Mouse (Mus musculus): ENCODE measurements around the gene Fn1. TPM values are rescaled to one million over a fixed set of nuclear protein-coding genes. Genes with fewer than 3 reads are reported as not detected.

The Fn1 gene
- 89.2 and 92.0 TPM in 2 replicates for polyA plus RNA-seq (2016; fragmentation: Nextera tagmentation; extraction: Ambion mirVana)

DNA sequence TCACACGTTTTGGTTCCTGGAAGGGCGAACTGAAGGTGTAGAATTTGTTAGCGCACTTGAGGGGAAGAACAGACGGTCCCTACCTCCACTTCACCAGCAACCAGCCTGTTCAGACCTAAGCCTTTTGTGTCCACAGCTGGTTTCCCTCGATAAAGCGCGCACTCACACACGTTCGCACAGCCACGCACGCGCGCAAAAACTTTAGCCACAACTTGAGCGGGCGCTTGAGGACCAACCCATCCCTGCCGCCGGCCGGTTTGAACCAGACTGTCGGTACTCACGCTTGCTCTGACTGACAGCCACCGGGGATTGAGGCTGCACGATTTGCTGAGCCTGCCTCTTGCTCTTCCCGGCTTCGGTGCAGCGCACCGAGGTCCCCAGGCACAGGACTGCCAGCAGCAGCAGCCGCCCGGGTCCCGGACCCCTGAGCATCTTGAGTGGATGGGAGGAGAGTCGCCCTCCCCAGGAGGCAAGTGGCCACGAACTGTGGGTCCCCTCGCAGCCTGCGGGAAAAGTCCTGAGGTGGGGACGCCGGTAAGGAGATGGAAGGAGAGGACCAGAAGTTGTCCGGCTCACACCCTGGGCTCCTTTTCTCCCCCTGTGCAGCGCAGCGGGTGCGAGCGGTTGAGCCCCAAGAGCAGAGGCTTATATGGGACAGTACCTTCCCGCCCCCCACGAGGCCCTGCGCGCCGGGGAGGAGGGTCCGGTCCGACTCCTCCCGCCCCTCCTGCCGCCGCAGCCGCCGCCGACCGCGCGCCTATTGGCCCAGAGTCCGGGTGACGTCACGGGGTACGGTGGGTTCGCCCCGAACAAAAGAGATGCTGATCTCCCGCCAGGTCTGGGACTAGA is at the start of gene Fn1:
Fn1 (minus strand) TSS at position 650 of the 849 bp plus-strand sequence.
- ATAC-seq = peak; percentile 87
- peaks cover 12% of the 10 kb centered on the region for H3K4me1 ChIP-seq
- peak within 1 kb of the TSS; percentile 62 for H3K4me3 ChIP-seq
- peak within 1 kb of the TSS; percentile 83 for H3K4me2 ChIP-seq
- peaks cover 4% of the 10 kb centered on the region; the same call in 1 of the 2 replicates for H3K36me3 ChIP-seq
- no peaks in the 10 kb centered on the region for H3K9me3 ChIP-seq (replicated peaks)
- H3K27me3 ChIP-seq (replicated peaks) = peaks cover 35% of the 10 kb centered on the region
- 1% methylated on average over 59 of the region's 63 CpGs for WGBS (ENCODE audit: insufficient replicate concordance)
- H3K27ac ChIP-seq = peak within 1 kb of the TSS; percentile 78
- H3K9ac ChIP-seq = peak within 1 kb of the TSS; percentile 61

DNA sequence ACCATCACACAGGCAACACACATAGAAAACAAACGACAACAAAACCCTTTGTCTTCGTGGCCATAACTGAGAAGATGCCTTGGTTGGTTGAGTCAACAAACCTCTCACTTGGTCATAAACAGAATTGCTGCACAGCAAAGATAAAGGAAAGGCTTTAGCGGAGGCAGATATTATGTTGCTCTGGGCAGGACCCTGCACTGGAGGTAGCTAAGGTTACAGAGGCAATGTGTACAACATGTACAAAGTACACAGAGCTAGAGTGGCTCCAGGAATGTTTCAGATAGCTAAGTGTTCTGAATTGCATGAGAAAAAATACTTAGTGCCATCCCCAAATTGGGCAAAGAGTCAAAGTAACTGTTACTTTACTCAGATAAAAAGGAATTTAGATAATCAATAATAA is 43.1 kb upstream of the Fn1 start:
- peak; percentile 69 for ATAC-seq
- no peak overlapping the region for H3K9ac ChIP-seq
- H3K4me2 ChIP-seq = no peak overlapping the region
- 47% methylated on average over 3 of the region's 3 CpGs for WGBS (ENCODE audit: insufficient replicate concordance)
- H3K9me3 ChIP-seq (replicated peaks) = no peaks in the 10 kb centered on the region
- no peak overlapping the region for H3K4me3 ChIP-seq
- H3K27me3 ChIP-seq (replicated peaks) = no peaks in the 10 kb centered on the region
- H3K36me3 ChIP-seq = no peaks in the 10 kb centered on the region
- no peak overlapping the region for H3K27ac ChIP-seq
- H3K4me1 ChIP-seq = peaks cover 13% of the 10 kb centered on the region

DNA sequence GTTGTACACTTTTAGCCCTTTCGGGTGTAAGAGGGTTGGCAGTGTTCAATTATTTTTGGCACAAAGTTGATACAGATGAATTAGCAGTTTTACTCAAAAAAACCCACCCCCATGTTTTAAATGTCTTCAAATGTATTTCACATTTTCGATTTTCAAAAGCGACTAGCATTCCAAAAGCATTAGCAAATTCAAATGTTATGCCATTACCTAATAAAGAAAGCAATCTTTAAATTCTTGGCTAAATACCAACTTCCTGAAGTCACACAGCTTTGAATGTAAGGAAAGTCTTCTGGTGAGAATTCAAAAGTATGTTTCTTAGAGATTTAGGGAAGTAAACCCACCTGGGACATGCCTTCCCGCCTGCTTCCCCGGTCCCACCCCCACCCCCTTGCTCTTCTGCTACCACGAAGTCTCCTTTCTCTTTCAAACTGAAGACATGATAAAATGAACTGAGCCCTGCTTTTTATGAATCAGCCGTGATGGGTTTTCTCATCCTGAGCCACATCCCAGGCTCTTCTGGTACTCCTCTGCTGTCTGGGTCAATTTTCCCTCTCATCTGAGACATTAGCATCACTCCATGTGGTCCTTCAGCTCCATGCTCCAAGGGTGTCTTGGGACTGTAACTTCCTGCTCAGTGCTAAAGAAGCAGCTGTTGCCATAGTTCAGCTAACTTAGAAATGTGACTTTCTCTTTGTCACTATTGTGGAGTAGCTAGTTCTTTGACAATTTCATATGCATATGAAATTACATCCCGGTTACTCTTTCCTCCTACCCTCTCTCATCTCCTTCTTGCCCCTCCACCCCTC is 38.7 kb upstream of the Fn1 start:
- no peak overlapping the region for H3K27ac ChIP-seq
- no peak overlapping the region for H3K4me2 ChIP-seq
- peaks cover 37% of the 10 kb centered on the region for H3K4me1 ChIP-seq
- H3K9ac ChIP-seq = no peak overlapping the region
- H3K9me3 ChIP-seq (replicated peaks) = no peaks in the 10 kb centered on the region
- H3K27me3 ChIP-seq (replicated peaks) = no peaks in the 10 kb centered on the region
- H3K4me3 ChIP-seq = no peak overlapping the region
- no peaks in the 10 kb centered on the region for H3K36me3 ChIP-seq
- 49% methylated on average over 8 of the region's 8 CpGs for WGBS (ENCODE audit: insufficient replicate concordance)
- ATAC-seq = no peak

DNA sequence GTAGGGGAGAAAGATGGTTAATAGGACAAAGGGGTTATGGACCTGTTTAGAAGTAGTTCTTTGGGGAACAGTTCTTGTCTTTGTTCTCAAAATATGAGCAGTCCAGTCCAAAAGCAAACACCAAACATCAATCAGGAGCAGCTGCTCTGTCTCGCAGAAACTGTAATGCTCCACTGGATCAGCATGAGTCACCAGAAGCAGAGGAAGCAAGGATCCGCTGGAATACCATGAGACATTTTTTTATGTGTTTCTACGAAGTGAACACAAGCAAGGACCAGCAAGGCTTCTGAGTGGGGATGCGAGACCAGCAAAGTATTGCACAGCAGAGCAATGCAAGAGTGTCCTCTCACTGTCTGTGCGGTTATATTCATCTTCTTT is 35.9 kb upstream of the Fn1 start:
- no peaks in the 10 kb centered on the region for H3K27me3 ChIP-seq (replicated peaks)
- H3K4me3 ChIP-seq = no peak overlapping the region
- ATAC-seq = no peak
- no peak overlapping the region for H3K9ac ChIP-seq
- no peaks in the 10 kb centered on the region for H3K36me3 ChIP-seq
- no peaks in the 10 kb centered on the region for H3K9me3 ChIP-seq (replicated peaks)
- peaks cover 27% of the 10 kb centered on the region for H3K4me1 ChIP-seq
- no peak overlapping the region for H3K27ac ChIP-seq
- 70% methylated on average over 5 of the region's 5 CpGs for WGBS (ENCODE audit: insufficient replicate concordance)
- no peak overlapping the region for H3K4me2 ChIP-seq

DNA sequence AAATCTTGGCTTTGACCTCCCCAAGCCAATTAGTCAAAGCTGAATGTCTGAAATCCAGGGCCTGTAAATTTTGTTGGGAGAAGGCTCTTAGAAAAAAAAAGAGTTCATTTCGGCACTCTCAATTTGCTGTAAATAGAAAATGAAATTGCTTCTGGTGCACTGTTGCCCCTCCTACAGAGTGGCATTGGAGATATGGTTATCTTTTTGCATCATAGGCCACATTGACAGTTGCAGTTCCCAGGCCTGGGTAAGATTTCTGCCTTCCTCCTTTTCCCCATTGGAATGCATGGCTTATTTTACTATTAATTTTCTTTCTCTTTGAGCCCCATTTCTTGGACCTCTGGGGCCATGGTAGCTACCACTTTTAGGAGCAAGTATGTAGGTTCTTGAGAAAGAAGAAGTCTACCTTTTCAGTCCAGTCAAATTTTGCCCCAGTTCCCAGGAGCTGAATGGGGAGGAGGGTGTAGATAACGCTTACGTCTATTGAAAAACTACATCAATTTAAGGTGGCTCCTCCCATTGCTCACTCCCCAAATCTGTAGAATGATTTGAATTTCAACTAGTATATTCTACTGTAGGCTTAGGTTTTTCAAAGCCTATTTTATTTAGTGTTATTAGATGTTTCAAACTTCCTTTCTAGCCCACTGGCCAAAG is 35.4 kb upstream of the Fn1 start:
- ATAC-seq = peak; percentile 78
- Histone ChIP-seq H3K4me1 (peaks cover 33% of the 10 kb centered on the region), H3K36me3 (no peaks in the 10 kb centered on the region), H3K9ac (no peak overlapping the region), H3K27ac (no peak overlapping the region), H3K4me3 (no peak overlapping the region), H3K27me3 (replicated peaks) (no peaks in the 10 kb centered on the region), H3K9me3 (replicated peaks) (no peaks in the 10 kb centered on the region), H3K4me2 (peak overlapping the region; percentile 31)
- WGBS (ENCODE audit: insufficient replicate concordance) = 38% methylated on average over 3 of the region's 3 CpGs

DNA sequence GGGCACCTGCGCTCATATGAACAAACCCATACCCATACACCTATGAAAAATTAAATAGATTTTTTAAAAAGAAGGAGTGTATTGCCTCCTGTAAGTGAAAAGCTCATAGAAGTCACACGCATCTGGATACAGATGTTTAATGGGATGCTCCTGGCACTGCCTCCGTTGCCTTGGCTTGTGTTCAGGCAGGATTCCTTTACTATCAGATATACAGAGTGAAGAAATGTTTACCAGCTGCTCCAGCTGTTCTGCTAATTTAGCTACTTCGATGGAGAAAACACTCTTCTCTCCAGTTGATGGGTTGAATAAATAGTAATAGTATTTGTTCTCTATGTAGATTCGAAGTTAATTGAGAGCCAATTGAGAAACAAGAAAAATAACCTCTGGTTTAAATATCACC is 33.8 kb upstream of the Fn1 start:
- Histone ChIP-seq H3K9me3 (replicated peaks) (no peaks in the 10 kb centered on the region), H3K27ac (no peak overlapping the region), H3K27me3 (replicated peaks) (no peaks in the 10 kb centered on the region), H3K4me3 (no peak overlapping the region), H3K9ac (no peak overlapping the region), H3K36me3 (no peaks in the 10 kb centered on the region), H3K4me2 (no peak overlapping the region), H3K4me1 (peaks cover 41% of the 10 kb centered on the region)
- WGBS (ENCODE audit: insufficient replicate concordance) = 70% methylated on average over 5 of the region's 5 CpGs
- ATAC-seq = no peak

DNA sequence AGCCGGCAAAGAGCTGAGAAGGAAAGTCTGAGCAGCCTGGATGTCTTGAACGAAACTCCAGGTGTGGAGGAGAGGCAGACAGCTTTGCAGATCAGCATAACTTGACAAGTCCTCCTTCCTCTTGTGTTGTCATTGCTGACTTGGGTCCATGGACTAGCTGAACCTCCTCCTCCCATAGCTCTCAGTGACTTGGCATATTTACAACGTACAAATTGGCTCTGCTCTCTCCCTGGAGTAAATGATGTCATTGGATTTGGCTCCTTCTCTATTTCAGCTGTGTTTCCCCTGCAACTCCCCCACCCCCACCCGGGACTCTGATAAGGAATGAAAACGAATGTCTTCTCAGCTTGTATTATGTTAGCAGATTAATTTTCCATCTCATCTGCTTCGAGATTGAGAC is 30.7 kb upstream of the Fn1 start:
- Histone ChIP-seq H3K9ac (no peak overlapping the region), H3K4me1 (peaks cover 53% of the 10 kb centered on the region), H3K4me3 (no peak overlapping the region), H3K27ac (no peak overlapping the region), H3K9me3 (replicated peaks) (no peaks in the 10 kb centered on the region), H3K4me2 (no peak overlapping the region), H3K27me3 (replicated peaks) (no peaks in the 10 kb centered on the region), H3K36me3 (no peaks in the 10 kb centered on the region)
- 38% methylated on average over 6 of the region's 6 CpGs for WGBS (ENCODE audit: insufficient replicate concordance)
- ATAC-seq = no peak; the same call in 1 of the 2 replicates

DNA sequence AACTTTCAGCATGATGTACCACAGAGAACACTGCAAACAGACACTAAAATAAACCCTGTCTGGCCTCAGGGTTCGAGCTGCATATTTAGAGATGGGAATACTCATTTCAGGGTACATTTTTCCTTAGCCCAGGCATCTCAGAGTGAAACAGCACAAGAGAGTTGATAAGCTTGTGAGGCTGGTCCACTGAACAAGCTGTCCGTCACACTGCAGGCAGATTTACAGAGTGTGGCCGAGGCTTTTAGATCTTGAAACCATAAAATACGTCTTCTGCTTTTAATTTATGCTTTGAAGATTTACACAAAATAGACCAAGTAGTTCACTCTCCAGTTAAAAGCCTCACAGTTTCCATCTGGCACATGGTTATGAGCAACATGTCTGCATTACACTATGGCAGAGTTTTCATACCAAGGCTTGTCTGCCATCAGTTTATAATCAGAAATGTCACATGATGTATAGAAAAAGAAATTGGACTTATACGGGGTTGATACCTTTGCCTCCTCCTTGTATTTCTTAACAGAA is 29.3 kb upstream of the Fn1 start:
- Histone ChIP-seq H3K27ac (no peak overlapping the region), H3K9me3 (replicated peaks) (no peaks in the 10 kb centered on the region), H3K27me3 (replicated peaks) (no peaks in the 10 kb centered on the region), H3K4me3 (no peak overlapping the region), H3K9ac (no peak overlapping the region), H3K4me1 (peaks cover 38% of the 10 kb centered on the region), H3K36me3 (no peaks in the 10 kb centered on the region), H3K4me2 (no peak overlapping the region)
- 52% methylated on average over 5 of the region's 5 CpGs for WGBS (ENCODE audit: insufficient replicate concordance)
- no peak for ATAC-seq

DNA sequence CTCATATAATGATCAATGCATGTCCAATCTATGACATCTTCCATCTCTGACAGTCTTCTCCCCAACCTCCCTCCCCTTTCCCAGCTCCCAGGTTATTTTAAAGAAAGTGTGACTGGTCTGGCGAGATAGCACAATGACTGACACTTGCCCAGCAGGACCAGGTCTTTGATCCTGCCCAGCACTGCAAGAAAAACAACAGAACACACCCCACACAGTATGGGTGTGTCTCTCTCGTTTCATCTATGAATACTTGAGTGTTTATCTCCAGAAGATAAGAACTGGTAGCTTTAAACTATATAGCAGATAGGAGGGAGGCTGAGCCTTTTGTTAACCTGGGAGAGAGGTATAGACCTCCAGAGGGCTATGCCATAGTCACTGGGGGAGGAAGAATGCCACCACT is 28.3 kb upstream of the Fn1 start:
- no peak overlapping the region for H3K4me3 ChIP-seq
- ATAC-seq = peak; percentile 90
- H3K9me3 ChIP-seq (replicated peaks) = no peaks in the 10 kb centered on the region
- peak overlapping the region; percentile 36; the same call in 1 of the 2 replicates for H3K27ac ChIP-seq
- WGBS (ENCODE audit: insufficient replicate concordance) = 28% methylated on average over 2 of the region's 2 CpGs
- no peak overlapping the region for H3K4me2 ChIP-seq
- no peak overlapping the region for H3K9ac ChIP-seq
- peaks cover 32% of the 10 kb centered on the region for H3K4me1 ChIP-seq
- H3K36me3 ChIP-seq = no peaks in the 10 kb centered on the region
- no peaks in the 10 kb centered on the region for H3K27me3 ChIP-seq (replicated peaks)

DNA sequence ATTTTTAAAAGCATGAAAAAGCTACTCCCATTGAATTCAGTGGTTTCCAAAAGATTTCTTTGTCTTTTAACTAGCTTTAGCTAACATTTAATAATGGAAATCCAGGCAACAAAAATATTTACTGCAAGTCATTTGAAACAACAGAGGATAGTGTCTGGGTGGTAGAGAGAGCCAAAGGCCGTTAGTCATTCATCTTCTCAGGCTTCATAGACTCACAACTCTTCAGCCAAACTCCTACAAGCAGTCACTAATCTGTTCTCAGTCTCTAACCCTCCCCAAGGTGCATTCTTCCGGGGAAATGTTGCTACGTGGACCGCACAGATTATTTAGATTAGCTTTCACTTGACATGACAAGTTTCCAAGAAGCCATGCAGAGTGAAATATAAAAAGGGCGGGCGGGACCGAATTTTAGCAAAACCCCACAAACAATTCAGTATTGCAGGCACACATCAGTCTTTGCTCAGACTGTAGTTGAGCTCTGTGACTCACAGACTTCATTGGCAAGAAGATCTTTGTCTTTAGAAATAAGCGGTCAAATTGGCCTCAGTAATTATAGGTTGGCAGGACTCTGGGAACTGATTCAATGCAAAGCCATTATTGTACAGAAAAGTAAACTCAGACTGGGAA is 27.2 kb upstream of the Fn1 start:
- no peaks in the 10 kb centered on the region for H3K9me3 ChIP-seq (replicated peaks)
- H3K4me1 ChIP-seq = peaks cover 32% of the 10 kb centered on the region
- H3K4me2 ChIP-seq = no peak overlapping the region
- H3K27me3 ChIP-seq (replicated peaks) = no peaks in the 10 kb centered on the region
- no peak overlapping the region for H3K9ac ChIP-seq
- WGBS (ENCODE audit: insufficient replicate concordance) = 69% methylated on average over 8 of the region's 8 CpGs
- no peaks in the 10 kb centered on the region for H3K36me3 ChIP-seq
- no peak overlapping the region for H3K4me3 ChIP-seq
- no peak for ATAC-seq
- no peak overlapping the region for H3K27ac ChIP-seq

DNA sequence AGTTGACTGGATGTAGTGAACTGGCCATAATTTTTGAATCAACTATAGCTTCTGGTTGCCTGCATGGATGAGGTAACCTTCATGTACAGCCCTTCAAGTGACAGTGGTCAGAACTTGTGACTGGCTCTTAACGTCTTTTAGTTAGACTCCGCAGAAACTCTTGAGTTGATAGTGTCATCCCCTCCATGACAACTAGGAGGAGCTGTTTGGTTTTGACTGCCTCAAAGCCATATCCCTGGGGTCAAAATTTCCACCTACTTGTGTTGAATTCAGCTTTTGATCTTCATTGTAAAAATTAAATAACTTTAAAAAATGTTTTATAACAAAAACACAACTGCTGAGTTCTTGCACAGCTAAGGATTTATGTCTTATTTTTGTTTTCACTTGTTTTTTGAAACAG is 22.4 kb upstream of the Fn1 start:
- H3K27me3 ChIP-seq (replicated peaks) = no peaks in the 10 kb centered on the region
- WGBS (ENCODE audit: insufficient replicate concordance) = 46% methylated on average over 2 of the region's 2 CpGs
- no peak for ATAC-seq
- H3K4me3 ChIP-seq = no peak overlapping the region
- H3K9ac ChIP-seq = no peak overlapping the region
- no peak overlapping the region for H3K27ac ChIP-seq
- no peak overlapping the region for H3K4me2 ChIP-seq
- H3K4me1 ChIP-seq = 0 out of 2 replicates have a peak, but pooled peaks cover 3% of the 10 kb centered on the region
- H3K9me3 ChIP-seq (replicated peaks) = no peaks in the 10 kb centered on the region
- no peaks in the 10 kb centered on the region for H3K36me3 ChIP-seq
